Mouse (Mus musculus): Measurements from ENCODE around the gene Zfp988. TPM values are rescaled to one million over a fixed set of nuclear protein-coding genes. Genes with fewer than 3 reads are reported as not detected.
"Not testable (repeated sequence)": the region's sequence is repeated elsewhere in the genome, so short reads cannot be mapped to it uniquely, and the experiment has no call there.

The Zfp988 gene
- polyA plus RNA-seq, 2 experiments: 0.14 TPM; not detected in 1

DNA sequence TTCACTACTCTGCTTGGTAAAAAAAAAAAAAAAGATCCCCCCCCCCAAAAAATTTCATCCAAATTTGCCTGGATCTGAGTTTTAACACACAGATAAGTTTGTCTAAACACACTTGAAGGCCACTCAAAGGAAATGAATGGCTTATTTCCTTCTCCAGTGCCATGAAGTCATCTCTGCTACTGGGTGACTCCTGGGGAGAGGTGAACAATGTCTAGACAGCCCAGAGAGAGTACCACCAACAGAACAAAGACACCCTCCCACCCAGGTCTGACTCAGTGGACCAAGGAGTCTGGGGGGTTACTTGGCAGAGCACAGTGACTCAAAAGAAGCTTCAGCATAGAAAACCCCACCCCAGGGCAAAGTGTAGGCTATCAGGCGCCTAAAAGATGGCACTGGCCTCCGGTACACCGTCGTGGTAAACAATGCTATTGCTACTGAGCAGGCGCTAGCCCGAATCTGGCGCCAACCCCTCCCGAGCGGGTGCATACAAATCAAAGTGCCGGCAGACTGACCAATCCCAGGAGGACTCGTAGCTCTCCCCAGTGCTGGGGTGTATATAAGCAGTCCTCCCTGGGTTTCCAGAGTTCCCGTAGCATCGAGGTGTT, 46.0 kb downstream of the Zfp988 start:
- H3K4me2 ChIP-seq (ENCODE audit: low read depth); ATAC-seq (ENCODE audit: insufficient read depth); H3K27me3 ChIP-seq (ENCODE audit: control insufficient read depth, insufficient read depth, low read length); H3K36me3 ChIP-seq (replicated peaks; ENCODE audit: control insufficient read depth, insufficient read depth, low read depth); H3K27ac ChIP-seq; H3K4me1 ChIP-seq (replicated peaks; ENCODE audit: control insufficient read depth in 2 of 2, insufficient read depth in 2 of 2, low read length in 1 of 2); H3K4me3 ChIP-seq (ENCODE audit: insufficient read depth in 1 of 2, low read depth in 2 of 2, low read length in 2 of 2); DNase-seq (ENCODE audit: low read depth in 3 of 3, low spot score in 3 of 3); H3K9ac ChIP-seq (replicated peaks): not testable (repeated sequence)
- WGBS (ENCODE audit: insufficient replicate concordance): 67% methylated on average over 9 of the region's 13 CpGs
- peaks cover 21% of the 10 kb centered on the region for H3K9me3 ChIP-seq (ENCODE audit: control insufficient read depth, low read length)

DNA sequence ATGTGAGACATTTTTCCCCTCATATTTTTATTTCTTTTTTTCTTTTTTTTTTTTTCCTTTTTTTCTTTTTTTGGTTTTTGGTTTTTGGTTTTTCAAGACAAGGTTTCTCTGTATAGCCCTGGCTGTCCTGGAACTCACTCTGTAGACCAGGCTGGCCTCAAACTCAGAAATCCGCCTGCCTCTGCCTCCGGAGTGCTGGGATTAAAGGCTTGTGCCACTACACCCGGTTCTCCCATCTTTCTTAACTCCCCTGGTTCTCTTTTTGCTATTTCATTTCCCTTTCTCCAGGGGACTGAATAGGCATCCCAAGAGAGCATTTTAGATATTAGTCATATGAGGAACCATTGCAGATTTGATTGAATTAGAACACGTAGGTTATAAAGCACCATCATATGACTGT, 48.2 kb downstream of the Zfp988 start:
- H3K36me3 ChIP-seq (replicated peaks; ENCODE audit: control insufficient read depth, insufficient read depth, low read depth); ATAC-seq (ENCODE audit: insufficient read depth); H3K4me3 ChIP-seq (ENCODE audit: insufficient read depth in 1 of 2, low read depth in 2 of 2, low read length in 2 of 2); H3K4me1 ChIP-seq (replicated peaks; ENCODE audit: control insufficient read depth in 2 of 2, insufficient read depth in 2 of 2, low read length in 1 of 2); H3K4me2 ChIP-seq (ENCODE audit: low read depth); H3K9ac ChIP-seq (replicated peaks); H3K27me3 ChIP-seq (ENCODE audit: control insufficient read depth, insufficient read depth, low read length); DNase-seq (ENCODE audit: low read depth in 3 of 3, low spot score in 3 of 3); H3K27ac ChIP-seq: not testable (repeated sequence)
- 56% methylated on average over 4 of the region's 4 CpGs for WGBS (ENCODE audit: insufficient replicate concordance)
- peaks cover 18% of the 10 kb centered on the region for H3K9me3 ChIP-seq (ENCODE audit: control insufficient read depth, low read length)

DNA sequence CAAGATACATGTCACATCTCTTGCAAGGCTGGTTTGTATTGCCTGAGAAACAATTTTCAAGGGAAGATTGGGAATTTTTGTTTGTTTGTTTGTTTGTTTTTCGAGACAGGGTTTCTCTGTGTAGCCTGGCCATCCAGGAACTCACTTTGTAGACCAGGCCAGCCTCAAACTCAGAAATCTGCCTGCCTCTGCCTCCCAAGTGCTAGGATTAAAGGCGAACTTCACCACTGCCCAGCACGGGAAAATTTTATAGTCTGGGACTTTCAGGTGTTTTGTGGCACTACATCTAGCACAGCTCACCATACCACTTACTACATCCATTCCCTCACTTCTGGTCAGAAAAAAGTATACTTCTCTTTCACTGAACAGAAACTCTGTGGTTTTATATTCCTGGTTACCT, 50.6 kb downstream of the Zfp988 start:
- not testable (repeated sequence) for H3K9ac ChIP-seq (replicated peaks); H3K4me1 ChIP-seq (replicated peaks; ENCODE audit: control insufficient read depth in 2 of 2, insufficient read depth in 2 of 2, low read length in 1 of 2); H3K4me3 ChIP-seq (ENCODE audit: insufficient read depth in 1 of 2, low read depth in 2 of 2, low read length in 2 of 2); DNase-seq (ENCODE audit: low read depth in 3 of 3, low spot score in 3 of 3); H3K4me2 ChIP-seq (ENCODE audit: low read depth); H3K9me3 ChIP-seq (ENCODE audit: control insufficient read depth, low read length); H3K27ac ChIP-seq; H3K36me3 ChIP-seq (replicated peaks; ENCODE audit: control insufficient read depth, insufficient read depth, low read depth); ATAC-seq (ENCODE audit: insufficient read depth); H3K27me3 ChIP-seq (ENCODE audit: control insufficient read depth, insufficient read depth, low read length)
- WGBS (ENCODE audit: insufficient replicate concordance): no CpG with 5 or more reads among the region's 3 CpGs

DNA sequence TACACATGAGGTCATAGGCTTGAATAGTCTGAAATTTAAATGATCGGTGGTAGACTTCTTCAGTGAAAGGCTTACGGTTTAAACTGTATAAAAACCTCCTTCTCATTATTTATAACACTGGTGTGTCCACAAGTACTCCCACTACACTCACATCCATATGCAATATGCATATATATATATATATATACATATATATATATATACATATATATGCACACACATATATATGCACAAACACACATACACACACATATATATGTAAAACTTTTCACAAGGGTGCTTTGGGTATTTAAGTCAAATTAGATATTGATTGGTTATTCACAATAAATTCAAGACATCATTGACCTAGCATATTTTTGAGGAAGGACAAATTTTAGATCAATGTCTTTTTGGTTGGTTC, 51.7 kb downstream of the Zfp988 start:
- H3K4me2 ChIP-seq (ENCODE audit: low read depth); H3K4me1 ChIP-seq (replicated peaks; ENCODE audit: control insufficient read depth in 2 of 2, insufficient read depth in 2 of 2, low read length in 1 of 2); DNase-seq (ENCODE audit: low read depth in 3 of 3, low spot score in 3 of 3); H3K27me3 ChIP-seq (ENCODE audit: control insufficient read depth, insufficient read depth, low read length); H3K27ac ChIP-seq; H3K36me3 ChIP-seq (replicated peaks; ENCODE audit: control insufficient read depth, insufficient read depth, low read depth); H3K4me3 ChIP-seq (ENCODE audit: insufficient read depth in 1 of 2, low read depth in 2 of 2, low read length in 2 of 2); H3K9me3 ChIP-seq (ENCODE audit: control insufficient read depth, low read length); ATAC-seq (ENCODE audit: insufficient read depth); H3K9ac ChIP-seq (replicated peaks): not testable (repeated sequence)
- no CpG with 5 or more reads among the region's 2 CpGs for WGBS (ENCODE audit: insufficient replicate concordance)

DNA sequence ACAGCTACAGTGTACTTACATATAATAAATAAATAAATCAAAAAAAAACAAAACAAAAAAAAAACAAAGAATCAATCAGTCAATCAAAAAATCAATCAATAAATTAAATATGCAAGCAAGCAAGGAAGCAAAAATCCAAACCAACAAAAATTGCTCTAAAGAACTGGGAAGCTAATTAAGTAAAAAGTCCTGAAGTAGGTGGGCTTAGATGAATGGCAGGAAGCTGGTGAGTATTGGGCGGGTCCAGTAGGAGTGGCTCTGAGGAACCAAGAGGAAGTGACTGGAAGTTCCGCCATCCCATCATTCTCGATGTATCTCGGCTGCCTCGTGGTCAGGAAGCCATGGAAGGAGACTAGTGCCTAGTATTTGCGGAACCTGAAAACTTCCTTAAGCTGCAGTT, 55.5 kb downstream of the Zfp988 start, which contains the start of gene Zfp978:
TSS of gene Zfp978 (plus strand) at position 301 of the 400 bp plus-strand sequence.
- not testable (repeated sequence) for H3K27ac ChIP-seq; H3K36me3 ChIP-seq (replicated peaks; ENCODE audit: control insufficient read depth, insufficient read depth, low read depth); H3K4me1 ChIP-seq (replicated peaks; ENCODE audit: control insufficient read depth in 2 of 2, insufficient read depth in 2 of 2, low read length in 1 of 2); DNase-seq (ENCODE audit: low read depth in 3 of 3, low spot score in 3 of 3); ATAC-seq (ENCODE audit: insufficient read depth); H3K4me2 ChIP-seq (ENCODE audit: low read depth); H3K9me3 ChIP-seq (ENCODE audit: control insufficient read depth, low read length); H3K9ac ChIP-seq (replicated peaks); H3K4me3 ChIP-seq (ENCODE audit: insufficient read depth in 1 of 2, low read depth in 2 of 2, low read length in 2 of 2); H3K27me3 ChIP-seq (ENCODE audit: control insufficient read depth, insufficient read depth, low read length)
- no CpG with 5 or more reads among the region's 6 CpGs for WGBS (ENCODE audit: insufficient replicate concordance)

DNA sequence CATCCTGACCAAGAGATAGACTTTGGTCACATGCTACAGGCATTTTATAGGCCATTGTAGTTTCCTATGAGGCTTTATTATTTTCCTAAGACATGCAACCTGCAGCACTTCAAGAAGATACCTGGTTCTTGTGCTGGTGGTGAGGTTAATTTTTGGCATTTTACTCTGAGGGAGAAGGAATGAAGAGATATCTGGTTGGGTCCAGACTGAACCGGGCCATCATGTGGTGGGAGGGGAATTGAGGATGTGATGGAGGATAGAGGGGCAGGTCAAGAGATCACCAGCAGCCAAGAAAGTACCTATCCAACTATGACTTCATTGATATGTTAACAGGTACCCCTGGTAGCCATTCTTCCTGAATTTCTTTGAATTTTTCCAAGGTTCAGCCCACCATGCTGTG, 56.4 kb downstream of the Zfp988 start:
- not testable (repeated sequence) for H3K4me1 ChIP-seq (replicated peaks; ENCODE audit: control insufficient read depth in 2 of 2, insufficient read depth in 2 of 2, low read length in 1 of 2); ATAC-seq (ENCODE audit: insufficient read depth); H3K36me3 ChIP-seq (replicated peaks; ENCODE audit: control insufficient read depth, insufficient read depth, low read depth); H3K9ac ChIP-seq (replicated peaks); H3K27me3 ChIP-seq (ENCODE audit: control insufficient read depth, insufficient read depth, low read length); DNase-seq (ENCODE audit: low read depth in 3 of 3, low spot score in 3 of 3); H3K9me3 ChIP-seq (ENCODE audit: control insufficient read depth, low read length); H3K4me2 ChIP-seq (ENCODE audit: low read depth); H3K4me3 ChIP-seq (ENCODE audit: insufficient read depth in 1 of 2, low read depth in 2 of 2, low read length in 2 of 2); H3K27ac ChIP-seq
- WGBS (ENCODE audit: insufficient replicate concordance): no CpG with 5 or more reads among the region's 1 CpGs

DNA sequence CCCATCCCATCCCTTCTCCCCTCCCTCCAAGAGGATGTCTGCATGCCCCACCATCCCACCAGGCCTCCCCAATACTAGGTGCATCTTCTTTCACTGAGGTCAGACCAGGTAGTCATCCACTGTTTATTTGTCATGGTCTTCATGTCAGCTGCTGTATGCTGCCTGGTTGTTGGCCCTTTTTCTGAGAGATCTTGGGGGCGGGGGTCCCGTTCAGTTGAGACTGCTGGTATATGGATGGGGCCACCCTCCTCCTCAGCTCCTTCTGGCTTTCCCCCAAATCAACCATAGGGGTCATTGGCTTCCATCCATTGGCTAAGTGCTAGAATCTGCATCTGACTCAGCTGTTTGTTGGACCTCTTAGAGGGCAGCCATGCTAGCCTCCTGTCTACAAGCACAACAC, 64.1 kb downstream of the Zfp988 start:
- not testable (repeated sequence) for H3K4me3 ChIP-seq (ENCODE audit: insufficient read depth in 1 of 2, low read depth in 2 of 2, low read length in 2 of 2); H3K4me2 ChIP-seq (ENCODE audit: low read depth); H3K9me3 ChIP-seq (ENCODE audit: control insufficient read depth, low read length); H3K9ac ChIP-seq (replicated peaks); H3K4me1 ChIP-seq (replicated peaks; ENCODE audit: control insufficient read depth in 2 of 2, insufficient read depth in 2 of 2, low read length in 1 of 2); H3K27ac ChIP-seq; DNase-seq (ENCODE audit: low read depth in 3 of 3, low spot score in 3 of 3); H3K36me3 ChIP-seq (replicated peaks; ENCODE audit: control insufficient read depth, insufficient read depth, low read depth); H3K27me3 ChIP-seq (ENCODE audit: control insufficient read depth, insufficient read depth, low read length)
- peak; percentile 45 for ATAC-seq (ENCODE audit: insufficient read depth)
- WGBS (ENCODE audit: insufficient replicate concordance): no CpG with 5 or more reads among the region's 2 CpGs

DNA sequence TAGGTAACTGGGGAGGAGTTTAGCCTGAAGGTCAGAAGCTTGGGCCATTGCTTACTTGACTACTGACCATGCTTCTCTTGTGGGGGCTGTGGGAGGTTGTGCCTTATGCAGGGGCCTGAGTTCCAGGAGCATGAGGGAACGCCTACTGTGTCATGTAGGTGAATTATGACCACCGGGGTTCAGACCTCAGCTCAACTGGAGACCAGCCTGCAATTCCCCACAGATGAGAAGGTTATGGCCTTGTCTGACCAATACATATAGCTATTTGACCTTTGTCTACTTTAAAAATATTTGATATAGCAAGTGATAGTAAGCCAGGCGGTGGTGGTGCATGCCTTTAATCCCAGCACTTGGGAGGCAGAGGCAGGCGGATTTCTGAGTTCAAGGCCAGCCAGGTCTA, 77.7 kb downstream of the Zfp988 start:
- H3K4me2 ChIP-seq (ENCODE audit: low read depth); H3K4me3 ChIP-seq (ENCODE audit: insufficient read depth in 1 of 2, low read depth in 2 of 2, low read length in 2 of 2); H3K9me3 ChIP-seq (ENCODE audit: control insufficient read depth, low read length); H3K36me3 ChIP-seq (replicated peaks; ENCODE audit: control insufficient read depth, insufficient read depth, low read depth); ATAC-seq (ENCODE audit: insufficient read depth); H3K4me1 ChIP-seq (replicated peaks; ENCODE audit: control insufficient read depth in 2 of 2, insufficient read depth in 2 of 2, low read length in 1 of 2); H3K9ac ChIP-seq (replicated peaks); H3K27me3 ChIP-seq (ENCODE audit: control insufficient read depth, insufficient read depth, low read length); H3K27ac ChIP-seq; DNase-seq (ENCODE audit: low read depth in 3 of 3, low spot score in 3 of 3): not testable (repeated sequence)
- WGBS (ENCODE audit: insufficient replicate concordance): 60% methylated on average over 2 of the region's 4 CpGs
